Mouse (Mus musculus): Measurements from ENCODE around the gene Hes5. TPM values are rescaled to one million over a fixed set of nuclear protein-coding genes. Genes with fewer than 3 reads are reported as not detected.

Hes5 gene
- polyA plus RNA-seq, 1 experiment from 2014 or later, result 0.49 TPM

DNA sequence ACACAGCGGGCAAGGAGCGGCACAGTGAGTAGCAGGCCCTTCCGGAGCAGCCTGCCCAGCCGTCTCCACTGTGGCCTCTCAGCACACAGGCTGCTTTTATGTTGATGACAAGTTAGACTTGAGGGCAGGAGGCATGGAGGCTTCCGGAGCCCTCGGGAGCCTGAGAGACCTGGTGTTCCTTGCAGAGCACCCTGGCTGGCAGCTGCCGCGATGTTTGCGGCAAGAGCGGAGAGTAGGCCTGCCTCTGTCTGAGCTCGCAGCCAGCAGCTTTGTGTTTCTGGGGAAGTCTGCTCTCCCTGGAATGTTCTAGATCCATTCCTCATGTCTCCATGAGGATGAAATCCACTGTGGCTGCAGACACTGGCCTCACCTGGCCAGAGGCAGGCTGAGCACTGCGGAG lies 11.8 kb downstream of the Hes5 start:
- H3K4me3 ChIP-seq, result no peak overlapping the region
- no peak overlapping the region for H3K9ac ChIP-seq
- no peak overlapping the region for H3K27ac ChIP-seq
- peaks cover 7% of the 10 kb centered on the region for H3K4me1 ChIP-seq (replicated peaks)
- no peaks in the 10 kb centered on the region for H3K9me3 ChIP-seq (replicated peaks)
- ATAC-seq (replicated peaks; ENCODE audit: insufficient number of reproducible peaks, insufficient read depth, low FRiP score, low read depth), result no peak
- H3K4me2 ChIP-seq, result no peak overlapping the region
- no peaks in the 10 kb centered on the region for H3K27me3 ChIP-seq
- H3K36me3 ChIP-seq, result peaks cover 85% of the 10 kb centered on the region
- WGBS, result 95% methylated on average over 12 of the region's 12 CpGs

DNA sequence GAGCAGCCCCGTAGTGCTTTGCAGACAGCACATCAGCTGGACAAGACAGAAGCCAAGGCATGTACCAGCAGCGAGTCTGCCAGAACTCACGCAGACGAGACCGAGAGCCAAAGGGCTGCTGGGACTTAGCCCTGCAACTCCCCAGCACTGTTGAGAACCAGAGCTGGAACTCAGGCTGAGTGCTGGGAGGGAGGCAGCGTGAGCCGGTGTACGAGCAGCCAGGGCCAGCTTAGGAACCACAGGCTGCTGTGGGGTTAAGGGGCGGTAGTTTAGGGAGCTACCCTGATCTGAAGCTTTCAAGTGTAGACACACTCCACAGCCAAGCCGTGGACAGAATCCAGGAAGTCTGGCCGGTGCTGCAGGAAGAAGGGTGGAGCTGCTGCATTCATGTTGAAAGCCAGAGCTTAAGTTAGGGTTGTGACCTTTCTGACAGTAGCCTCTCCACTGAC lies 13.5 kb downstream of the Hes5 start:
- no peak for ATAC-seq (replicated peaks; ENCODE audit: insufficient number of reproducible peaks, insufficient read depth, low FRiP score, low read depth)
- H3K9me3 ChIP-seq (replicated peaks), result no peaks in the 10 kb centered on the region
- H3K9ac ChIP-seq, result no peak overlapping the region
- no peaks in the 10 kb centered on the region for H3K4me1 ChIP-seq (replicated peaks)
- no peak overlapping the region for H3K4me2 ChIP-seq
- H3K27ac ChIP-seq, result no peak overlapping the region
- peaks cover 100% of the 10 kb centered on the region for H3K36me3 ChIP-seq
- no peak overlapping the region for H3K4me3 ChIP-seq
- H3K27me3 ChIP-seq, result no peaks in the 10 kb centered on the region
- 77% methylated on average over 11 of the region's 11 CpGs for WGBS

DNA sequence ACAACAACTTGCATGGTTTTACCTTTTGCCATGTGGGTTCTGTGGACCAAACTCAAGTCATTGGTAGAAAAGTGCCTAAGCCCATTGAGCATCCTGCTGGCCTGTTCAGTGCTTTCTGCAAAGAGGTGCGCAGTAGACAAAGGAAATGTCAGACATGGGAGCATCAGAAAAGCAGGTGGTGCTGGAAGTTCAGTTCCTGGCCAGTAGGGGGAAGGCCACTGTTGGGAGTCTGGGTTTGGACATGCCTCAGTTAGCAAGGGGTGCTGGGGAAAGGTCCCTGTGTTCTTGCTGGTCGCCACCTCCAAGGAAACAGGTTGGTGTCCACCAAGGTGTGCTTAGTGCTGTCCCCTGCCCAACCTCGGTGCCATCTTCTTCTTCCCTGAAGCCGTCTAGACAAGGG lies 19.4 kb downstream of the Hes5 start:
- Histone ChIP-seq H3K27me3 (peaks cover 14% of the 10 kb centered on the region), H3K27ac (no peak overlapping the region), H3K9me3 (replicated peaks) (no peaks in the 10 kb centered on the region), H3K9ac (no peak overlapping the region), H3K4me2 (no peak overlapping the region), H3K36me3 (peaks cover 63% of the 10 kb centered on the region), H3K4me3 (no peak overlapping the region), H3K4me1 (replicated peaks) (peaks cover 4% of the 10 kb centered on the region)
- WGBS, result 89% methylated on average over 4 of the region's 4 CpGs
- ATAC-seq (replicated peaks; ENCODE audit: insufficient number of reproducible peaks, insufficient read depth, low FRiP score, low read depth), result no peak

DNA sequence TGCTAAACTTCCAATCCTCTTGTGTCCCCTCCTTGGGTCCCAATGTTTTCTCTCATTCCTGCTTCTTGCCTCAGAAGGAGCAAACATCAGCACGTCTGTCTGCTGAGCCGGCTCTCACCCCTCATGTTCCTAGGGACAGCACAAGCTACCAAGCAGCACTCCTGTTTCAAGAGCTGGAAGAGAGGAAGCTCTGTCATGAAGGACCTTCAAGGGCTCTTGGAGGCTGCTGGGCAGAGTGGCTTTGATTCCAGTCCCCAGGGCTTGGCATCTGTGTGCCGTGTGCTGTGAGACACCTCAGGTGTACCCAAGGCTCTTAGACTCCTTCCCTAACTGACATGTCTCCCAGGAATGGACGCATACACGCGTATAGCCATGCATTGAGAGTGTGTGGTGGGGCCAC lies 20.4 kb downstream of the Hes5 start:
- H3K9me3 ChIP-seq (replicated peaks), result no peaks in the 10 kb centered on the region
- H3K27me3 ChIP-seq, result peaks cover 14% of the 10 kb centered on the region
- peaks cover 54% of the 10 kb centered on the region for H3K36me3 ChIP-seq
- no peak overlapping the region for H3K27ac ChIP-seq
- ATAC-seq (replicated peaks; ENCODE audit: insufficient number of reproducible peaks, insufficient read depth, low FRiP score, low read depth), result no peak
- H3K9ac ChIP-seq, result no peak overlapping the region
- no peak overlapping the region for H3K4me3 ChIP-seq
- 84% methylated on average over 6 of the region's 6 CpGs for WGBS
- H3K4me2 ChIP-seq, result no peak overlapping the region
- peaks cover 10% of the 10 kb centered on the region for H3K4me1 ChIP-seq (replicated peaks)

DNA sequence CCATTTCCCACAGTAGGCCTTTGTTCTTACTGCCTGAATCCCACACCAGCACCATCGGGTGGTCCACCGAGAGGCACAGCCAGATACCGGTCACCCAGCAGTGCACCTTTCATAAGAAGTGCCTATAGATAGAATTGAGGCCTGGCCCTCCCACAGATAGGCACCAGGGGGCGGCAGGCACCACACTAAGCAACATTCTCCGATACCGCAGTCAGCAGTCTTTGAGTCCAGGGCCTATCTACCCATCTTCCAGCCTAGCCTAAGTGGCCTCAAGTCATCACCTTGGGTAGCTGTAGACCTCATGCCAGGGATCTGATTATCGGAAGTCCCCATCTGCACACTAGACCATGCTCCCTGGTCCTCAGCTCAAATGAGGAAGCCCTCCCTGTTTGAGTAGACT lies 20.8 kb downstream of the Hes5 start:
- H3K4me3 ChIP-seq, result no peak overlapping the region
- 36% methylated on average over 7 of the region's 7 CpGs for WGBS
- peaks cover 18% of the 10 kb centered on the region for H3K27me3 ChIP-seq
- 0 out of 2 replicates have a peak, but pooled peaks have one; percentile 33 for ATAC-seq (replicated peaks; ENCODE audit: insufficient number of reproducible peaks, insufficient read depth, low FRiP score, low read depth)
- peaks cover 13% of the 10 kb centered on the region for H3K4me1 ChIP-seq (replicated peaks)
- no peak overlapping the region for H3K27ac ChIP-seq
- peaks cover 49% of the 10 kb centered on the region for H3K36me3 ChIP-seq
- no peak overlapping the region for H3K9ac ChIP-seq
- H3K4me2 ChIP-seq, result no peak overlapping the region
- H3K9me3 ChIP-seq (replicated peaks), result no peaks in the 10 kb centered on the region

DNA sequence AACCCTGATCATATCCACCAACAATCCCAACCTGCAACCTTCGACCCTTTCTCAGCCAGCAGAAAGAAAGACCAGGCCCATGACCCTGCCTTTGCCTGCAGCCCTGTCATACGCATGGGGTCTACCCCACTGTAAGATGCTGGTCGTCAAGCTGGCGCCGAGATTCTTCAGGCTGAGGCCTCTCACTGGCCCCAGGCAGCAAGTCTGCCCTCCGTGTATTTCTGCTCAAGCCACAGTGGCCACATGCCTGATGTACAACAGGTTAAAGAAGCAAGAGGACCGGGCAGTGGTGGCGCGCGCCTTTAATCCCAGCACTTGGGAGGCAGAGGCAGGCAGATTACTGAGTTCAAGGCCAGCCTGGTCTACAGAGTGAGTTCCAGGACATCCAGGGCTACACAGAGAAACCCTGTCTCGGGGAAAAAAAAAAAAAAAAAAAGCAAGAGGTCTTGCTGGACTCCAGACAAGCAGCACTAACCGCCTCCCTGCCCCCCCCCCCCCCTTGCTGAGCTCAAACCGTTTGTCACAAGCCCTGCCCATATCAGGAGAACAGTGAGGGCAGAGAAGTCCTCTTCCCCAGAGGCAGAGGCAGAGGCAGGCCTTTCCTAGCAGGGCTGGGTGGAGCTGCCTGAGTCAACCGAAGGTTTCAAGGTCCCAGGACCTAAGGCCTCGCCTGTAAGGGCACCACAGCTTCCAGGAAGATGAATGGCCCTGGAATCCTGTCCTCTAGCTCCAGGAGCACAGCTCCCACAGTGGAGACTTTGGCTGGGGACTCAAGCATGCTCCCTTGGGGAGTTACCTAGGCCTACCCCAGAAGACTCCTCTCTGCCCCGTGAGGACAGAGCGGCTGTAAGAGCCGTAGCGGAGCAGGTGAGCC lies 21.8 kb downstream of the Hes5 start:
- H3K36me3 ChIP-seq, result peaks cover 40% of the 10 kb centered on the region
- ATAC-seq (replicated peaks; ENCODE audit: insufficient number of reproducible peaks, insufficient read depth, low FRiP score, low read depth), result no peak
- H3K27me3 ChIP-seq, result peaks cover 24% of the 10 kb centered on the region
- H3K27ac ChIP-seq, result no peak overlapping the region
- no peak overlapping the region for H3K4me3 ChIP-seq
- no peak overlapping the region for H3K9ac ChIP-seq
- peaks cover 13% of the 10 kb centered on the region for H3K4me1 ChIP-seq (replicated peaks)
- no peaks in the 10 kb centered on the region for H3K9me3 ChIP-seq (replicated peaks)
- WGBS, result 71% methylated on average over 19 of the region's 19 CpGs
- H3K4me2 ChIP-seq, result no peak overlapping the region

DNA sequence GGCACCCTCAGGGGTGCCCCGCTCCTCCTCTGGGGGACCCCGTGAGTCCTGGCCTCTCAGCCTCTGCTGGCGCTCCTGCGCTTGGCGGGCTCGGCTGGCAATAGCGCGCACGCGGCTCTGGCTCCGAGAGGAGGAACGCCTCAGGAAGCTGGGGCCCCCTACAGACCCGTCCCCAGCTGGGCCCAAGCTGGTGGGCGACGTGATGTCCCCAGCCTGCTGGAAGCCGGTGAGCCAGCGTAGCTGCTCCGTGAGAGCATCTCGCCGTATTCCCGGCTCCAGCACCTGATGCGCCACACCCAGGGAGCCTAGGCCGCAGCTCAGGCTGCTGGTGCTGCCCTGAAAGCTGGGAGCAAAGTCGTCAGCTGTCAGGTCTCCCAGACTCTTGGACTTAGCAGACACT lies 23.0 kb downstream of the Hes5 start:
- 22% methylated on average over 24 of the region's 24 CpGs for WGBS
- no peak overlapping the region for H3K9ac ChIP-seq
- H3K4me3 ChIP-seq, result no peak overlapping the region
- no peak overlapping the region for H3K27ac ChIP-seq
- 0 out of 2 replicates have a peak, but pooled peaks have one; percentile 4 for ATAC-seq (replicated peaks; ENCODE audit: insufficient number of reproducible peaks, insufficient read depth, low FRiP score, low read depth)
- H3K4me1 ChIP-seq (replicated peaks), result peaks cover 13% of the 10 kb centered on the region
- no peak overlapping the region for H3K4me2 ChIP-seq
- H3K27me3 ChIP-seq, result peaks cover 25% of the 10 kb centered on the region
- peaks cover 27% of the 10 kb centered on the region for H3K36me3 ChIP-seq
- no peaks in the 10 kb centered on the region for H3K9me3 ChIP-seq (replicated peaks)

DNA sequence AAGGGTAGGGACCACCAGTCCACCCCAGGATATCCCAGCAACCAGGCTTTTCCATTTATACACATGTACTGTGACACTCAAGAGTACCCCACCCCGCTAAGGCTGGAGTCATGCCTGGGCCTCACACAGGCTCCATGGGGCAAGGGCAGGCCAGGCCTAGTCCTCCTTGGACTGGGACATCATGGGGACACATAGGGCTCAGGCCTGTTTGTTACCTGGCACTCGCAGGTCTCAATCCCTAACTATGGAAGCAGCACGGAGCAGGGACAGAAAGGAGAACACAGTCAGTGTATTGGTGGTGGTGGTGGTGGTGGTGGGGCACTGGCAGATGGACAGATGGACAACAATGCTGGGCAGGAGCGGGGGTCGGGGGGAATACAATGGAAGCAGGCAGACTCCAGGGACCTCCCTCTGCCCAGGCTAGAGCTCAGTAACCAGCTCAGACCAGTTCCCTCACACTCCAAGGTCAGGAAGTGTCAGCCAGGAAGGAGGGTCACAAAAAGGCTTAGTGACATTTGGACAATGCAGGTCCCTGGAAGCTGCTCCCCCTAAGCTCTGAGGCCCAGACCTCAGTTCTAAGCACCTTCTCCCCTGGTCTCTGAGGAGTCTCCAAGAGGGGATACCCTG lies 24.5 kb downstream of the Hes5 start:
- no peak overlapping the region for H3K4me2 ChIP-seq
- WGBS, result 84% methylated on average over 5 of the region's 5 CpGs

DNA sequence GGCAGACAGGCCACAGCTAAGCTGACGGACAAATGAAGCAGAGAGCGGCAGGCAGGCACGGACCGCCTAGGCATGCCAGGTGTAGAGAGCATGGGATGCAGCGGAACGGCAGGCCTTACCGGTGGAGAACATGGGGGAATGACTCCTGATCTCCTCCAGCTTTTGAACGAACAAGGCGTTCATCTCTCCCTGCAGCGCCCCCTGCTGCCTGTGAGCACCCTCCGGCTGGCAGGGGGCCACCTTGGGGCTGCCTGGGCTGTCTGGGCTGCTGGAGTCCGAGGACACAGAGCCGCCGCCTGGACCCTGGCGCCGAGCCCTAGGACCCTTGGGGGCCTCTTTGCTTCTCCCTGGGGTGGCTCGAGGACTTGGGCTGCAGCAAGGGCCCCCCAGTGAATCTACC lies 25.4 kb downstream of the Hes5 start:
- H3K9ac ChIP-seq, result no peak overlapping the region
- H3K36me3 ChIP-seq, result peaks cover 3% of the 10 kb centered on the region
- 16% methylated on average over 17 of the region's 17 CpGs for WGBS
- H3K4me3 ChIP-seq, result no peak overlapping the region
- ATAC-seq (replicated peaks; ENCODE audit: insufficient number of reproducible peaks, insufficient read depth, low FRiP score, low read depth), result no peak
- H3K27ac ChIP-seq, result no peak overlapping the region
- H3K4me1 ChIP-seq (replicated peaks), result peaks cover 13% of the 10 kb centered on the region
- peaks cover 31% of the 10 kb centered on the region for H3K27me3 ChIP-seq
- H3K4me2 ChIP-seq, result peak overlapping the region; percentile 47
- H3K9me3 ChIP-seq (replicated peaks), result no peaks in the 10 kb centered on the region

More for the DNA sequence above, 24.5 kb downstream of the Hes5 start:
- peaks cover 13% of the 10 kb centered on the region for H3K4me1 ChIP-seq (replicated peaks)
- H3K27me3 ChIP-seq, result peaks cover 25% of the 10 kb centered on the region
- peaks cover 12% of the 10 kb centered on the region for H3K36me3 ChIP-seq
- no peaks in the 10 kb centered on the region for H3K9me3 ChIP-seq (replicated peaks)
- no peak for ATAC-seq (replicated peaks; ENCODE audit: insufficient number of reproducible peaks, insufficient read depth, low FRiP score, low read depth)
- no peak overlapping the region for H3K9ac ChIP-seq
- no peak overlapping the region for H3K4me3 ChIP-seq
- H3K27ac ChIP-seq, result no peak overlapping the region

DNA sequence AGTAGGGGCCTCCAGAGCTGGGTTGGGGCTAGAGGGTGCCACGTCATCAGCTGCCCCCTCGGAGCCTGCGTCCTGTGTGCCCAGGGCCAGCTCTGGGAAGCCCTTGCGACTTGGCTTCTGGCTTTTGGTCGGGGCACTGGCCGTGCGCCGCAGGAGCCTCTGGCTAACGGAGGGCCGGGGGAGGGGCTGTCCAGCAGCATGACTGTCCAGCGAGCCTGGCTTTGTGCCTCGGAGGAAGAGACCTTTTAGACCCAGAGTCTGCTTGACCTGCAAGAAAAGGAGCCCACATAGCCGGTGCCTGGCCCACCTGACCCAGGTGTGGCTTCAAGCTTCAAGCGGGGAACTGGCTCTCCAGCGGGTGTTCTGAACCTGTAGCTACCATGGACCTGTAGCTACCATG lies 26.0 kb downstream of the Hes5 start:
- no peak for ATAC-seq (replicated peaks; ENCODE audit: insufficient number of reproducible peaks, insufficient read depth, low FRiP score, low read depth)
- 72% methylated on average over 15 of the region's 15 CpGs for WGBS
- H3K4me1 ChIP-seq (replicated peaks), result peaks cover 13% of the 10 kb centered on the region

DNA sequence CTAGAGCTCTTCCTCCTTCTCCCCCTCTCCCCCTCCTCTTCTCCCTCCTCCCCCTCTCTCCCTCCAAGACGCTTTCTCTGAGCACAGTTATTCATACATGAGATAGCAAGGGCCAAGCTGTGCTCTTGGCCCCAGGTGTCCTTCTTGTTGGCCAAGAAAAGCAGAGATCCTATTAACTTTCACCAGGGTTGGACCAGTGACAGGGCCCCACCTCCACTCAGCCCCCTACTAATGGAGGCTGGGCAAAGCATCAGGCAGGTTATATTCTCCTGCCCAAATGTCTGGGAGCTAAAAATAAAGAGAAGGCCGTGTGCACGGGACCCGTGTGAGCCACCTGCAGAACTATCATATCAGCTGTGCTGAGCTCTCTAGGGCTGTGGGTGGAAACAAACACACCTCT lies 34.2 kb downstream of the Hes5 start:
- no peak overlapping the region for H3K4me3 ChIP-seq
- no peak overlapping the region for H3K4me2 ChIP-seq
- H3K27me3 ChIP-seq, result peaks cover 6% of the 10 kb centered on the region
- H3K4me1 ChIP-seq (replicated peaks), result no peaks in the 10 kb centered on the region
- 43% methylated on average over 4 of the region's 4 CpGs for WGBS
- H3K27ac ChIP-seq, result no peak overlapping the region
- no peak overlapping the region for H3K9ac ChIP-seq
- ATAC-seq (replicated peaks; ENCODE audit: insufficient number of reproducible peaks, insufficient read depth, low FRiP score, low read depth), result no peak
- no peaks in the 10 kb centered on the region for H3K9me3 ChIP-seq (replicated peaks)
- no peaks in the 10 kb centered on the region for H3K36me3 ChIP-seq

More for the DNA sequence above, 26.0 kb downstream of the Hes5 start:
- Histone ChIP-seq H3K9me3 (replicated peaks) (no peaks in the 10 kb centered on the region), H3K27me3 (peaks cover 31% of the 10 kb centered on the region), H3K4me2 (no peak overlapping the region), H3K4me3 (no peak overlapping the region), H3K27ac (no peak overlapping the region), H3K36me3 (no peaks in the 10 kb centered on the region), H3K9ac (no peak overlapping the region)
